Comparison of ENCODE assay signal across 9 mouse cellular contexts in the genomic region with DNA sequence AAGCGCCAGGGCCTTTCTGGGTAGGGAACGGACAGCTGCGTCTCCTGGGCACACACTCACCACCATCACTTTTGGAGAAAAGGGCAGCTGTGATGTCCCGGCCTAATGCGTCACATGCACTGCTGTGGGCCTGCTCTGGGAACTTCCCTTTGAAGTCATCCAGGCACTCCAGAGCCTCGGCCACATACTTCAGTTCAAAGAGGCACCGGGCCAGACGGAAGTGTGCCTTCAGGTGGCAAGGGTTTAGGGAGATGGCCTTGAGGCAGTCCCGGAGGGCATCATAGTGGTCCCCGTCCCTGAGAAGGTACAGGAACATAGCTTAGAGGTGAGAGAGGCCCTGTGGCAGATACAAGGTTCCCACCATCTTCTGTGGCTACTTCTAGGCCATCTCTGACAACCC. TPM values are rescaled to one million over a fixed set of nuclear protein-coding genes. Genes with fewer than 3 reads are reported as not detected.
A peak's percentile ranks its signal among the peaks of the same experiment; 100 is the strongest.
DNase-seq lines count a peak whose midpoint lies in the region; ATAC-seq and TF ChIP-seq lines count a peak whose summit lies in the region.
"Had no signal": no experiment of that assay in that cellular context is flagged by ENCODE, and none has a peak within 500 bp of the region (broad histone marks: within the 10 kb centered on the region; RNA-seq: fewer than 3 reads in every experiment).

No protein-coding gene starts in this region.

- H3K4me3 ChIP-seq in liver, embryonic 11.5 days (ENCODE audit: low read depth, low read length), result no peak overlapping the region
- no peak overlapping the region for H3K4me3 ChIP-seq in embryonic facial prominence, embryonic 14.5 days (ENCODE audit: low read depth, low read length)
- no peak overlapping the region for H3K4me3 ChIP-seq in limb, embryonic 12.5 days (replicated peaks)
- H3K4me3 ChIP-seq in lung, postnatal 0 days (ENCODE audit: low read depth, low read length), result no peak overlapping the region
- no peak overlapping the region for H3K4me3 ChIP-seq in intestine, postnatal 0 days (ENCODE audit: low read depth, low read length)

- no peaks in the 10 kb centered on the region for H3K9me3 ChIP-seq in liver, embryonic 11.5 days (ENCODE audit: control insufficient read depth, low read length)
- H3K9me3 ChIP-seq in embryonic facial prominence, embryonic 14.5 days (ENCODE audit: control insufficient read depth, low read length), result no peaks in the 10 kb centered on the region
- H3K9me3 ChIP-seq in limb, embryonic 12.5 days, result no peaks in the 10 kb centered on the region
- no peaks in the 10 kb centered on the region for H3K9me3 ChIP-seq in lung, postnatal 0 days (ENCODE audit: low read length)
- no peaks in the 10 kb centered on the region for H3K9me3 ChIP-seq in intestine, postnatal 0 days (ENCODE audit: control insufficient read depth)
- H3K9me3 ChIP-seq: G1E had no signal

- TF ChIP-seq CTCF in lung, postnatal 0 days (IDR thresholded peaks at IDR 0.05), result no peak
- no peak for TF ChIP-seq CTCF in intestine, postnatal 0 days (IDR thresholded peaks at IDR 0.05; ENCODE audit: low read depth)

- H3K4me1 ChIP-seq in liver, embryonic 11.5 days (replicated peaks; ENCODE audit: control insufficient read depth, insufficient read depth, low read length), result peaks cover 9% of the 10 kb centered on the region; the same call in 1 of the 2 replicates
- peaks cover 10% of the 10 kb centered on the region for H3K4me1 ChIP-seq in embryonic facial prominence, embryonic 14.5 days (ENCODE audit: control insufficient read depth, insufficient read depth, low read length)
- peaks cover 37% of the 10 kb centered on the region for H3K4me1 ChIP-seq in limb, embryonic 12.5 days (replicated peaks)
- no peaks in the 10 kb centered on the region for H3K4me1 ChIP-seq in lung, postnatal 0 days (ENCODE audit: insufficient read depth, low read depth, low read length)
- H3K4me1 ChIP-seq in intestine, postnatal 0 days (replicated peaks; ENCODE audit: control insufficient read depth, insufficient read depth, low read length), result no peaks in the 10 kb centered on the region

- no peak for TF ChIP-seq EP300 in lung, postnatal 0 days (IDR thresholded peaks at IDR 0.05)

- H3K27me3 ChIP-seq in liver, embryonic 11.5 days (replicated peaks; ENCODE audit: control insufficient read depth, insufficient read depth, low read length), result no peaks in the 10 kb centered on the region
- H3K27me3 ChIP-seq in embryonic facial prominence, embryonic 14.5 days (replicated peaks; ENCODE audit: control insufficient read depth, insufficient read depth, low read length), result no peaks in the 10 kb centered on the region
- H3K27me3 ChIP-seq in limb, embryonic 12.5 days, result 0 out of 2 replicates have a peak, but pooled peaks cover 3% of the 10 kb centered on the region
- no peaks in the 10 kb centered on the region for H3K27me3 ChIP-seq in lung, postnatal 0 days (replicated peaks; ENCODE audit: insufficient read depth, low read length)
- no peaks in the 10 kb centered on the region for H3K27me3 ChIP-seq in intestine, postnatal 0 days (replicated peaks; ENCODE audit: control insufficient read depth, insufficient read depth, low read length)

- peaks cover 5% of the 10 kb centered on the region; the same call in 1 of the 2 replicates for H3K36me3 ChIP-seq in liver, embryonic 11.5 days (ENCODE audit: control insufficient read depth, insufficient read depth, low read length)
- peaks cover 57% of the 10 kb centered on the region for H3K36me3 ChIP-seq in embryonic facial prominence, embryonic 14.5 days (ENCODE audit: control insufficient read depth, insufficient read depth, low read length)
- H3K36me3 ChIP-seq in limb, embryonic 12.5 days, result peaks cover 68% of the 10 kb centered on the region
- peaks cover 30% of the 10 kb centered on the region for H3K36me3 ChIP-seq in lung, postnatal 0 days (ENCODE audit: insufficient read depth, low read length)
- peaks cover 72% of the 10 kb centered on the region for H3K36me3 ChIP-seq in intestine, postnatal 0 days (ENCODE audit: control insufficient read depth, insufficient read depth)

- 63% methylated on average over 10 of the region's 10 CpGs for WGBS in liver, embryonic 11.5 days
- WGBS in embryonic facial prominence, embryonic 14.5 days, result 67% methylated on average over 10 of the region's 10 CpGs
- 49% methylated on average over 10 of the region's 10 CpGs for WGBS in limb, embryonic 12.5 days
- 60% methylated on average over 10 of the region's 10 CpGs for WGBS in lung, postnatal 0 days
- WGBS in intestine, postnatal 0 days, result 75% methylated on average over 10 of the region's 10 CpGs

- no peak overlapping the region for H3K27ac ChIP-seq in liver, embryonic 11.5 days (ENCODE audit: low read depth, low read length)
- H3K27ac ChIP-seq in embryonic facial prominence, embryonic 14.5 days (replicated peaks; ENCODE audit: low read depth, low read length), result 0 out of 2 replicates have a peak overlapping the region, but pooled peaks have one; percentile 65
- no peak overlapping the region; the same call in 1 of the 2 replicates for H3K27ac ChIP-seq in limb, embryonic 12.5 days
- H3K27ac ChIP-seq in lung, postnatal 0 days (ENCODE audit: low read length), result no peak overlapping the region
- H3K27ac ChIP-seq in intestine, postnatal 0 days (ENCODE audit: low read depth, low read length), result no peak overlapping the region

- peak; percentile 22 to 41 for DNase-seq in adrenal gland, postnatal 36 days
- DNase-seq in adrenal gland, postnatal 25 days, result no peak
- DNase-seq in liver, embryonic 11.5 days (ENCODE audit: low spot score), result no peak
- no peak for DNase-seq in liver
- DNase-seq in embryonic facial prominence, embryonic 14.5 days (ENCODE audit: low spot score), result no peak
- no peak for DNase-seq in lung, postnatal 0 days (ENCODE audit: low spot score)

- H3K9ac ChIP-seq in liver, embryonic 11.5 days (ENCODE audit: low read depth, low read length), result peak overlapping the region; percentile 2; the same call in 1 of the 2 replicates
- 0 out of 2 replicates have a peak overlapping the region, but pooled peaks have one; percentile 2 for H3K9ac ChIP-seq in embryonic facial prominence, embryonic 14.5 days (ENCODE audit: low read depth, low read length)
- no peak overlapping the region; the same call in 1 of the 2 replicates for H3K9ac ChIP-seq in limb, embryonic 12.5 days (replicated peaks)
- H3K9ac ChIP-seq in lung, postnatal 0 days (replicated peaks; ENCODE audit: low read depth), result no peak overlapping the region
- H3K9ac ChIP-seq in intestine, postnatal 0 days (ENCODE audit: low read depth, low read length), result no peak overlapping the region

- no peak overlapping the region for H3K4me2 ChIP-seq in liver, embryonic 11.5 days
- no peak overlapping the region for H3K4me2 ChIP-seq in embryonic facial prominence, embryonic 14.5 days (ENCODE audit: low read depth, low read length)
- H3K4me2 ChIP-seq in limb, embryonic 12.5 days, result no peak overlapping the region
- H3K4me2 ChIP-seq in lung, postnatal 0 days (replicated peaks; ENCODE audit: low read depth, low read length), result no peak overlapping the region
- no peak overlapping the region for H3K4me2 ChIP-seq in intestine, postnatal 0 days (replicated peaks; ENCODE audit: low read depth)

- ATAC-seq in liver, embryonic 11.5 days (replicated peaks; ENCODE audit: low FRiP score), result no peak
- ATAC-seq in embryonic facial prominence, embryonic 14.5 days (ENCODE audit: low read depth), result no peak
- peak; percentile 5; the same call in 1 of the 2 replicates for ATAC-seq in limb, embryonic 12.5 days (ENCODE audit: insufficient number of reproducible peaks, insufficient read depth, low FRiP score, low TSS enrichment, low read depth)
- ATAC-seq in lung, postnatal 0 days, result no peak; the same call in 1 of the 2 replicates
- ATAC-seq in intestine, postnatal 0 days, result no peak

RNA-seq across cellular contexts. Expression of gene Tmem222, which starts 19.8 kb away (rescaled TPM):
- 10 to 100 TPM; 64.0 to 74.4 TPM for total RNA-seq in adrenal gland, postnatal 36 days (2021)
- total RNA-seq in adrenal gland, postnatal 25 days (2021), result 60.2 and 73.3 TPM in 2 replicates
- polyA plus RNA-seq in liver, embryonic 11.5 days (2014; fragmentation: Nextera tagmentation; extraction: Ambion mirVana), result 73.5 and 74.2 TPM in 2 replicates
- 68.3 and 80.7 TPM in 2 replicates for polyA plus RNA-seq in embryonic facial prominence, embryonic 14.5 days (2014; fragmentation: Nextera tagmentation; extraction: Ambion mirVana)
- 81.4 and 85.3 TPM in 2 replicates for polyA plus RNA-seq in limb, embryonic 12.5 days (2016; fragmentation: Nextera tagmentation; extraction: Ambion mirVana)
- 47.2 and 58.1 TPM in 2 replicates for polyA plus RNA-seq in lung, postnatal 0 days (2015; fragmentation: Nextera tagmentation; extraction: Ambion mirVana)
- 52.1 and 52.8 TPM in 2 replicates for polyA plus RNA-seq in intestine, postnatal 0 days (2015; fragmentation: Nextera tagmentation; extraction: Ambion mirVana)

RNA-seq across cellular contexts. Expression of gene Sytl1, which starts 34.4 kb away (rescaled TPM):
- 1 to 10 TPM; 1.4 to 1.5 TPM for total RNA-seq in adrenal gland, postnatal 36 days (2021)
- total RNA-seq in adrenal gland, postnatal 25 days (2021), result 1.9 and 2.0 TPM in 2 replicates
- polyA plus RNA-seq in liver, embryonic 11.5 days (2014; fragmentation: Nextera tagmentation; extraction: Ambion mirVana), result 0.39 and 0.52 TPM in 2 replicates
- 11.0 and 11.5 TPM in 2 replicates for polyA plus RNA-seq in embryonic facial prominence, embryonic 14.5 days (2014; fragmentation: Nextera tagmentation; extraction: Ambion mirVana)
- 3.8 and 4.1 TPM in 2 replicates for polyA plus RNA-seq in limb, embryonic 12.5 days (2016; fragmentation: Nextera tagmentation; extraction: Ambion mirVana)
- 3.1 and 3.3 TPM in 2 replicates for polyA plus RNA-seq in lung, postnatal 0 days (2015; fragmentation: Nextera tagmentation; extraction: Ambion mirVana)
- polyA plus RNA-seq in intestine, postnatal 0 days (2015; fragmentation: Nextera tagmentation; extraction: Ambion mirVana), result 1.6 and 1.8 TPM in 2 replicates

RNA-seq across cellular contexts. Expression of gene Wdtc1, which starts 55.9 kb away (rescaled TPM):
- 10 to 100 TPM; 44.6 to 63.8 TPM for total RNA-seq in adrenal gland, postnatal 36 days (2021)
- total RNA-seq in adrenal gland, postnatal 25 days (2021), result 46.7 and 60.7 TPM in 2 replicates
- polyA plus RNA-seq in liver, embryonic 11.5 days (2014; fragmentation: Nextera tagmentation; extraction: Ambion mirVana), result 14.0 and 14.5 TPM in 2 replicates
- 17.4 and 17.6 TPM in 2 replicates for polyA plus RNA-seq in embryonic facial prominence, embryonic 14.5 days (2014; fragmentation: Nextera tagmentation; extraction: Ambion mirVana)
- polyA plus RNA-seq in limb, embryonic 12.5 days (2016; fragmentation: Nextera tagmentation; extraction: Ambion mirVana), result 12.2 and 17.6 TPM in 2 replicates
- 9.2 and 9.9 TPM in 2 replicates for polyA plus RNA-seq in lung, postnatal 0 days (2015; fragmentation: Nextera tagmentation; extraction: Ambion mirVana)
- 7.2 and 8.2 TPM in 2 replicates for polyA plus RNA-seq in intestine, postnatal 0 days (2015; fragmentation: Nextera tagmentation; extraction: Ambion mirVana)

RNA-seq across cellular contexts. Expression of gene Map3k6, which starts 56.7 kb away (rescaled TPM):
- total RNA-seq in adrenal gland, postnatal 36 days (2021), result 10 to 100 TPM; 15.9 to 38.8 TPM
- total RNA-seq in adrenal gland, postnatal 25 days (2021), result 15.7 and 20.1 TPM in 2 replicates
- polyA plus RNA-seq in liver, embryonic 11.5 days (2014; fragmentation: Nextera tagmentation; extraction: Ambion mirVana), result 2.2 and 3.5 TPM in 2 replicates
- 6.0 and 7.9 TPM in 2 replicates for polyA plus RNA-seq in embryonic facial prominence, embryonic 14.5 days (2014; fragmentation: Nextera tagmentation; extraction: Ambion mirVana)
- polyA plus RNA-seq in limb, embryonic 12.5 days (2016; fragmentation: Nextera tagmentation; extraction: Ambion mirVana), result 2.3 and 2.9 TPM in 2 replicates
- 7.8 and 18.7 TPM in 2 replicates for polyA plus RNA-seq in lung, postnatal 0 days (2015; fragmentation: Nextera tagmentation; extraction: Ambion mirVana)
- 1.8 TPM in 2 replicates for polyA plus RNA-seq in intestine, postnatal 0 days (2015; fragmentation: Nextera tagmentation; extraction: Ambion mirVana)

Comparison
In these comparisons a context has a peak if more than half of its experiments do, and no peak if none do; other contexts are left out.
1. DNase-seq: peak in adrenal gland, postnatal 36 days (2 of 2); none in adrenal gland, postnatal 25 days (single experiment), liver, embryonic 11.5 days (single experiment), liver (single experiment), embryonic facial prominence, embryonic 14.5 days (single experiment) and lung, postnatal 0 days (single experiment).
2. H3K9ac ChIP-seq: peak in liver, embryonic 11.5 days (single experiment) and embryonic facial prominence, embryonic 14.5 days (single experiment); none in limb, embryonic 12.5 days (single experiment), lung, postnatal 0 days (single experiment) and intestine, postnatal 0 days (single experiment).